Mouse (Mus musculus) retina, embryonic 14.5 days (tissue): ENCODE results near the gene Olfr1156.

ENCODE experiments used
- DNase-seq: peaks from one replicate; pipeline ENCODE4 v3.0.0-alpha.2; 2015; ENCODE audit warnings: low spot score

The Olfr1156 gene

GRCm38 (mm10) chr2:87953000-87953399 is at the start of gene Olfr1156:
Olfr1156 (minus strand) TSS chr2:87953100.
- DNase-seq = no peak

DNA sequence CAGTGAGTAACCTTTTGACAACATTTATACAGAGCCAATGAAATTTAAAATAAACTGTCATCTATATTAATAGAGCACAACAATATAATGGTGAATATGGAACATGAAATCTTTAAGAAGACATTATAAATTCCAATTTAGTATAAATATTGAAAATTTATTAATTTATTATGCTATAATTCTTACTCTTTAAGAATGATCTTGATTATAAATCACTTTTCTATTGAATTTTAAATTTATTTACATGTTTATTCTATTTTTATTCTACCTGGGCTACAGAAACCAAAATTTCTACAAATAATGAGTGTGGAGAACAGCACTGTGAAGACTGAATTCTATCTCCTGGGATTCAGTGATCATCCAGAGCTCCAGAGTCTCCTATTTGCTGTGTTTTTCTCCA is 36.9 kb upstream of the Olfr1156 start, which contains the start of gene Olfr1158:
TSS of gene Olfr1158 (plus strand) at position 301 of the 400 bp plus-strand sequence.
- no peak for DNase-seq

- no peak for DNase-seq
Observed at GRCm38 (mm10) chr2:87974563-87974962, 21.7 kb upstream of the Olfr1156 start, which contains the start of gene Olfr74. Olfr74 (minus strand) TSS chr2:87974663.

GRCm38 (mm10) chr2:87968199-87968598 is 15.3 kb upstream of the Olfr1156 start, which contains the start of gene Olfr1157:
Olfr1157 (minus strand) TSS chr2:87968299.
- DNase-seq = no peak

- no peak for DNase-seq
Observed at GRCm38 (mm10) chr2:87945037-87945436, 7.9 kb downstream of the Olfr1156 start, which contains the start of gene Olfr1155. Olfr1155 (minus strand) TSS chr2:87945137.

GRCm38 (mm10) chr2:87905066-87905465 is 47.8 kb downstream of the Olfr1156 start, which contains the start of gene Olfr1154:
Olfr1154 (minus strand) TSS chr2:87905166.
- DNase-seq = no peak
